Mouse (Mus musculus) pancreas, adult 10 weeks (tissue): ENCODE results near the gene Setd2. TPM values are rescaled to one million over a fixed set of nuclear protein-coding genes. Genes with fewer than 3 reads are reported as not detected.

Experiments
- polyA plus RNA-seq: library from polyadenylated mRNA; stranded (reverse); fragments of 350-450 nt; fragmentation: Illumina TruSeq; extraction: RNeasy Lipid Tissue Mini Kit (QIAGEN cat#74804); gene quantifications from one replicate; pipeline ENCODE4 v1.2.3, GENCODE M21; 2015; ENCODE audit warnings: low read depth, low replicate concordance; ENCODE audit not compliant: insufficient read depth

The Setd2 gene
- 24.7 TPM for polyA plus RNA-seq

DNA sequence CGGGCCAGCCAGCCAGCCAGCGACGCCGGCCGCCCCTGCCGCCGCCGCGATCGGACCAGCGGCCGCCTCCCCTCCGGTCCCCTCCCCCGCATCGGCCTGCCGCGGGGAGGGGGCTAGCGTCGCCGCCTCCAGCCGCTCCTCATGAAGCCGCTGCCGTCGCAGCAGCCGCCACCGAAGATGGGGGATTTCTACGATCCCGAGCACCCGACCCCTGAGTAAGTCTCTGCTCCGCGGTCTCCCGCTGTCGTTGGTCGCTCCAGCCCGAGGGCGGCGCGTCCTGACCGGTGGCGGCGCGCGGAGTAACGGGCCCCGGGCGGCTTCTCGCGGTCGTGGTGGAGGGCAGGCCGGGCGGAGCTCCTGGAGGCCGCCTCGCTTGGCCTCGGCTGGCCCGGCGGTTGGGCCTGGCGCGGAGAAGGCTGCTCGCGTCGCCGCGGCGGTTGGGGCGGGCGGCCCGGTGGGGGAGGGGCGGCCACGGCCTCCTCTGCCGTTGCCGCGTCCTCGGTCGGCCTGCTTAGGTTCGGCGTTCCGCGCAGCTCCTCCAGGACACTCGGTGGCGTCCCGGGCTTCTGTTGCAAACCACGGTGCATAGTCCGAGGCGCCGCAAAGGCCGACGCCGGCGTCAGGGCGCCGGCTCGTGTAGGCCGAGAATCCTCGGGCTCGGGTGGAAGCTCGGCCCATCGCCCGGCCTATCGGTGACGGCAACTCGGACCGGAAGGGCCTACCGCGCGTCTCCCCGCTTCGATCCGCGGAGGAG is at the start of gene Setd2:
Gene Setd2, plus strand, starts transcription at position 60 of the 754 bp plus-strand sequence.

DNA sequence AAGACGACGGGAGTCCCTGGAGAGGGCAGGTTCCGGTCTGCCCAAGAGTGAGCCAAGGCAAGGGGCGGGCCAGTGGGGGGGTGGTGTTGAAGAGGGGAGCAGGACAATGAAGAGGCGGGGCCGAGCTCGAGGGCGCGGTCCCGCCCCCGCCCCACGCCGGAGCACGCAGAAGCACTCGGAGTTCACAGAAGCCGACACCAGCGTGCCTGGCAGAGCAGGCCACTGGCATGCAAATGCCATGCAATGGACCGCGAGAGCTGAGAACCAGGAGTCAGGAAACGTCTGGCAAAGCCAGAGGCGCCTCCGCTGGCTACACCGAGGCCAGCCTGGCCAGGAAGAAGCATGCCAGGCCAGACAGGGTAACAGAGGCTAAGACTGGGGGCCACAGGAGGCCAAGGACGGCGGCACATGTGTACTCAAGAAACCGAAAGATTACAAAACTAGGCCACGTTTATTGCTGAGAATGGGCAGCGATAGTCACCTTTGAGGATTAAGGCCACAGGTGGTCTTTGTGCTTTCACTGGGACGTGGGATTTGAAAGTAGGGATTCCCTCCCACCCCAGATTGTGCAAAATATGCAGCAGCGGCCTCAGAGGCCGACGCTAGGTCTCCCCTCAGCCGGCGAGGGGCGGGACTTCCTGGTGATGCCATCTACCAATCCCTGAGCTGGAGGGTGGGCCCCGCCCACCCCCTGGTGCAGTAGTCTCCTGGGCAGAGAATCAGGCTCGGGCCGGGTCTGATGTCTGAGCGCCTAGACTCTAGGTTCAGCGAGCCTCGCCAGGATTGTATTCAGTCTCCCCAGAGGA is 92.2 kb downstream of the Setd2 start, which contains the start of gene Nradd:
Gene Nradd, minus strand, starts transcription at position 92 of the 806 bp plus-strand sequence.

DNA sequence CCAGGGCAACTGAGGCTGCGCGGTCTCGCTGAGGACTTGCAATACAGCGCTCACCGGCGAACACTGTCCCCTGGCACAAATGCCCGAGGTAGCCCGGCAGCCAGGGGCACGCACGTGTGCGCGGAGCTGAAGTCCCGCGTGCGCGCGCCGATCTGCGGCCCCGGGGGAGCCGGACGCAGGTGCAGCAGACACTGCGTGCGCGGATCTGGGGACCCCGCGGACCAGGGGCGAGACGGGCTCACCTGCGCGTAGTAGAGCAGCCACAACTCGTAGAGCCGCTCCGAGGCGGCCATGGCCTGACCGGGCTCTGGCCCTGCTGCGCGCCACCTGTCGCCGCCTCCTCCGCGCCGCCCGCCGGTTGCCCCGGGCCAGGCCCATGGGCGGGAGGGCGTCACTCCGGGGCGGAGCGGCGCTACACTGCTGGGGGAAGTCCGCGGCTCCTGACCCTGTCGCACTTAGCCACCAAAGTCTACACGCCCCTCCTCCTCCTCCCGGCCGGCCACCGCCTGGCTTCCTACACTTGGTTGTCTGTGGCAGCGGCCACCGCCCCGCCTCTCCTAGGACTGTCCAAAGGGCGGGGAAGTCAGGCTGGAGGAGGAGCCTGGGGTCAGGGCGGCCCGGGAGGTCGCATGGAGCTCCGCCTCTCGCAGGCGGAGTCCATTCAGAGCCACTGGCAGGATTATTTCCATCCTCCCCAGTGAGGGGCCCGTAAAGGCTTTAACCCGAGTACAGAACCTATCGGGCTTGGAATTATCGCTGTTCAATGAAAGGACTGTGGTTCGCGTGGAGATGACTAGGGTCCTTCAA is 121.5 kb downstream of the Setd2 start, which contains the start of gene Nbeal2:
Gene Nbeal2, minus strand, starts transcription at position 507 of the 807 bp plus-strand sequence.

DNA sequence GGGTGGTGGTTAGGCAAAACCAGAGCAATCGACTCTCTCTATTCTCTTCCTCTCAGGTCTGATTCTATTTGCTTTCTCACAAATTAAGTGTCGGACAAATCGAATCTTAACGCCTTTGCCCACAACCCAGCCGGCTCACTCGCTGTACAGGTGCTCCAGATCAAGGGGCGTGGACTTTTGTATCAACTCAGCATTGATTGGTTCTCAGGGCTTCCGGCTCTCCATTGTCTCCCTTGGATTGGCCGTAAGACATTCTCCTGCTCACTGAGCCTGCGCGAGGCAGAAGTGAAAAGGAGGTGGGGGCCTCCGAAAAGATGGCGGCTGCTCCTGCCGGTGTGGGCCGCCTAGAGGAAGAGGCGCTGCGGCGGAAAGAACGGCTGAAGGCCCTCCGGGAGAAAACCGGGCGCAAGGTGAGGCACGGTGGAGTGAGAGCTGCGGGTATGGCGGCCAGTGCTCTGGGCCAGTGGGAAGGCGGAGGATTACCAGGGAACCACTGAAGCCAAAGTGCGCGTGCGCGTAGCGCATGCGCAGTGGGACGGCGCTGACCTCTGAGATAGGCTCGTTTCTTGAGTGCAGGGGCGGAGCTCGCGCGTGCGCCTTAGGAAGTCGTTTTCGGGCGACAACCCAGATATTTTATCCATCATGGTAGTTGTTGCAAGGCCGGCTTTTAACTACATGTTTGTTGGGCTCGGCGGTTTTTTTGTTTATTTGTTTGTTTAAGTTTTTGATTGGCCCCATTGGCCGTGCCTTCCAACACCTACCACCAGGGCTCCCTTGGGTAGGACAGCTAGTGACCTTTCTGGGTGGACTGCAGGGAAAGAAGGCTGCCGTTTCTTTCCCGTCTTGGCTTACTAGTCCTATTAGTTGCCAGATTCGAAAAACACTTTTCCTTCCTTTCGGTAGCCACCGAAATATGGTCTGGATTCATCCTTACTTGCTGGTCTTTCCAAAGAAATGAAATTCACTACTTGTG is 124.1 kb downstream of the Setd2 start, which contains the start of gene Ccdc12:
Gene Ccdc12, plus strand, starts transcription at position 255 of the 973 bp plus-strand sequence.

Other genes starting within 250 kb of the Setd2 start
- 2.8 TPM for gene Elp6, start 227.4 kb upstream of the Setd2 start, polyA plus RNA-seq
- 11.1 TPM for gene Scap, start 199.3 kb upstream of the Setd2 start, polyA plus RNA-seq
- gene Ptpn23, start 124.4 kb upstream of the Setd2 start, polyA plus RNA-seq, result 12.0 TPM
- not detected for gene Ngp, start 112.8 kb upstream of the Setd2 start, polyA plus RNA-seq
- gene Klhl18, start 55.9 kb upstream of the Setd2 start, polyA plus RNA-seq, result 3.0 TPM
- 0.39 TPM for gene Kif9, start 55.6 kb upstream of the Setd2 start, polyA plus RNA-seq
- gene Nradd, start 91.9 kb downstream of the Setd2 start, polyA plus RNA-seq, result 2.3 TPM
- 8.6 TPM for gene Nbeal2, start 121.6 kb downstream of the Setd2 start, polyA plus RNA-seq
- gene Ccdc12, start 123.9 kb downstream of the Setd2 start, polyA plus RNA-seq, result 27.2 TPM
- not detected for gene Myl3, start 209.3 kb downstream of the Setd2 start, polyA plus RNA-seq
- 1.5 TPM for gene Pth1r, start 214.5 kb downstream of the Setd2 start, polyA plus RNA-seq